Mouse (Mus musculus): ENCODE data around the gene Park7. TPM values are rescaled to one million over a fixed set of nuclear protein-coding genes. Genes with fewer than 3 reads are reported as not detected.

Park7 gene
- polyA plus RNA-seq, 1 experiment from 2014 or later: 417 TPM

DNA sequence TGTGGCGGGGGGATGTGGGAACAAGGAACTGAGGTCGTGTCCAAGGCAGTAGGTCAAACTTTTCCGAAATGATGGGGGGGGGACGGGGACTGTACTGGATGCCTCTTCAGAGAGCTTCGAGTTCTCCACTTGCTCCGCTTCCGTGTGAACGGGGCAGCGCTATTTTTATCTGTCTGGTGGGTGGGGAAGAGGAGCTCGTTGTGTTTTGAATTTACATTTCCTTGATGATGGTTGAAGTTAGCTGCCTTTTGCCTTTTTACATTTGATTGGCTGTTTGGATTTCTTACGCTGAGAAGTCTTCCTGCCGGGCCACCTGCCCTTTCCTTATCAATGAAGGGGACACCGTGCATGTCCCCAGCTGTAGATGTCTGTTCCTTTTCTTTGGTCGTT is 23.8 kb upstream of the Park7 start:
- Histone ChIP-seq H3K4me2 (ENCODE audit: low read depth) (no peak overlapping the region), H3K36me3 (ENCODE audit: control insufficient read depth, insufficient read depth, low read length) (no peaks in the 10 kb centered on the region), H3K9me3 (ENCODE audit: control insufficient read depth, low read length) (no peaks in the 10 kb centered on the region), H3K4me3 (ENCODE audit: low read depth, low read length) (no peak overlapping the region), H3K4me1 (ENCODE audit: control insufficient read depth, insufficient read depth, low read length) (no peaks in the 10 kb centered on the region), H3K27ac (ENCODE audit: low read depth, low read length) (no peak overlapping the region), H3K9ac (ENCODE audit: low read length) (no peak overlapping the region), H3K27me3 (ENCODE audit: control insufficient read depth, insufficient read depth, low read length) (no peaks in the 10 kb centered on the region)
- WGBS: 69% methylated on average over 14 of the region's 14 CpGs
- ATAC-seq (ENCODE audit: insufficient read depth, low FRiP score, low TSS enrichment) (no peak), DNase-seq (ENCODE audit: low spot score) (no peak)

DNA sequence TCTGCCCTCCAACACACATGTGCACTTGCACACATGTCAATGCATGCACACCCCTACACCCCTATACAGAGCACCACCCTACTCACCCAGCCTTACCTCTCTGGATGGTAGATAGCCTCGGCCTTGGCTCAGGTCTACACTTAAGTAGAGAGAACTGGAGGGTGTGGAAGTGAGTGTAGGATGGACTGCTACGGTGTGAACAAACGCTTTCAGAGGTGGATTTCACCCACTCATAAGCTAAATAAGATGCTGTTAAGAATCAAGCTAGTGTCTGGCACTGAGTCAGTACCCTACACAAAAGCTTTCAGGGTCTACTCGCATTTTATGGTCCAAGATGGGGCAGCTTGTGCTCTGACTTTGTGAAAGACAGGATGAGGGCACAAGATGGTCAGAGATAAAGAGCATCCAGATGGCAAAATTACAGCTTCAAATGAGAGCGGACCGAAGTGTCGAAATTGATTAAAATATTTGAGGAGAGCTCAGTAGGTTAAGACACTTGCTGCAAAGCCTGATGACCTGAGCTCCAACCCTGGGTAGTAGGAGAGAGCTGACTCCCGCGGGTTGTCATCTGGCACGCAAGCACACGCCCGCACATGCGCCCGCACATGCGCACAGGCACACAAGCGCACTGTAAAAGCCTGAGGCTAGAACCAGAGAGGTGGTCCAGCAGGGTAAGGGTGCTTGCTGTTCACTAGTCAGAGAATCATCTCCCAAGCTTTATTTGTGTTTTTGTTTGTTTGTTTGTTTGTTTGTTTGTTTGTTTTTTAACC is 23.2 kb upstream of the Park7 start:
- Histone ChIP-seq H3K27me3 (ENCODE audit: control insufficient read depth, insufficient read depth, low read length) (no peaks in the 10 kb centered on the region), H3K9me3 (ENCODE audit: control insufficient read depth, low read length) (no peaks in the 10 kb centered on the region), H3K27ac (ENCODE audit: low read depth, low read length) (no peak overlapping the region), H3K4me1 (ENCODE audit: control insufficient read depth, insufficient read depth, low read length) (no peaks in the 10 kb centered on the region), H3K4me3 (ENCODE audit: low read depth, low read length) (no peak overlapping the region), H3K4me2 (ENCODE audit: low read depth) (no peak overlapping the region), H3K36me3 (ENCODE audit: control insufficient read depth, insufficient read depth, low read length) (no peaks in the 10 kb centered on the region), H3K9ac (ENCODE audit: low read length) (no peak overlapping the region)
- ATAC-seq (ENCODE audit: insufficient read depth, low FRiP score, low TSS enrichment): no peak
- 76% methylated on average over 16 of the region's 16 CpGs for WGBS
- no peak for DNase-seq (ENCODE audit: low spot score)

DNA sequence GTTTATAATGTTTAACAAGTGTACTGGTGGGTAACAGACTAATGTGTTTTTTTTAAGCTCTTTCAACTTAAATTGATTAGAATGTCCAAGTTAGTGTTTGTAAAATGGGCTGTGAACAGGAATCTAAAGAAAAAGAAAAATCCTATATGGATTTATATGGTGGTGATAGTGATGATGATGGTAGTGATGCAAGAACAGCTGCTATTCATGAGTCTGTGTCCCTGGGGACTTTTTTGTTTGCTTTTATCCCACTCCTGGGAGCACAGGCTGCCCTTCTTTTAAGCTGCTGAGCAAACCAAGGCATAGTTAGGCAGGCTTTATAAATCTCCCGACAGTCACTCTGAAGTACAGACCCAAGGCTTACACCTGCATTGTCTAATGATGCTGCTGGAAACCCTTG is 19.3 kb upstream of the Park7 start:
- Histone ChIP-seq H3K4me2 (ENCODE audit: low read depth) (no peak overlapping the region), H3K27ac (ENCODE audit: low read depth, low read length) (no peak overlapping the region), H3K36me3 (ENCODE audit: control insufficient read depth, insufficient read depth, low read length) (no peaks in the 10 kb centered on the region), H3K4me3 (ENCODE audit: low read depth, low read length) (no peak overlapping the region), H3K4me1 (ENCODE audit: control insufficient read depth, insufficient read depth, low read length) (no peaks in the 10 kb centered on the region), H3K9ac (ENCODE audit: low read length) (no peak overlapping the region), H3K9me3 (ENCODE audit: control insufficient read depth, low read length) (no peaks in the 10 kb centered on the region), H3K27me3 (ENCODE audit: control insufficient read depth, insufficient read depth, low read length) (no peaks in the 10 kb centered on the region)
- WGBS: 77% methylated on average over 1 of the region's 1 CpGs
- DNase-seq (ENCODE audit: low spot score) (no peak), ATAC-seq (ENCODE audit: insufficient read depth, low FRiP score, low TSS enrichment) (no peak)

- WGBS: 71% methylated on average over 10 of the region's 10 CpGs
- no peak overlapping the region for H3K4me2 ChIP-seq (ENCODE audit: low read depth)
- no peak for ATAC-seq (ENCODE audit: insufficient read depth, low FRiP score, low TSS enrichment)
These were observed 13.6 kb upstream of the Park7 start for GRCm38 (mm10) chr4:150927789-150928188.

GRCm38 (mm10) chr4:150926924-150927705 is 12.9 kb upstream of the Park7 start:
- no peak overlapping the region for H3K4me2 ChIP-seq (ENCODE audit: low read depth)
- H3K27ac ChIP-seq (ENCODE audit: low read depth, low read length): no peak overlapping the region
- H3K36me3 ChIP-seq (ENCODE audit: control insufficient read depth, insufficient read depth, low read length): no peaks in the 10 kb centered on the region
- no peaks in the 10 kb centered on the region for H3K9me3 ChIP-seq (ENCODE audit: control insufficient read depth, low read length)
- H3K9ac ChIP-seq (ENCODE audit: low read length): no peak overlapping the region
- peak; percentile 24 for DNase-seq (ENCODE audit: low spot score)
- no peak overlapping the region for H3K4me3 ChIP-seq (ENCODE audit: low read depth, low read length)
- ATAC-seq (ENCODE audit: insufficient read depth, low FRiP score, low TSS enrichment): no peak
- 56% methylated on average over 13 of the region's 14 CpGs for WGBS
- H3K27me3 ChIP-seq (ENCODE audit: control insufficient read depth, insufficient read depth, low read length): no peaks in the 10 kb centered on the region
- H3K4me1 ChIP-seq (ENCODE audit: control insufficient read depth, insufficient read depth, low read length): no peaks in the 10 kb centered on the region

More at GRCm38 (mm10) chr4:150927789-150928188, 13.6 kb upstream of the Park7 start:
- Histone ChIP-seq H3K27me3 (ENCODE audit: control insufficient read depth, insufficient read depth, low read length) (no peaks in the 10 kb centered on the region), H3K9me3 (ENCODE audit: control insufficient read depth, low read length) (no peaks in the 10 kb centered on the region), H3K27ac (ENCODE audit: low read depth, low read length) (no peak overlapping the region), H3K36me3 (ENCODE audit: control insufficient read depth, insufficient read depth, low read length) (no peaks in the 10 kb centered on the region), H3K4me3 (ENCODE audit: low read depth, low read length) (no peak overlapping the region), H3K9ac (ENCODE audit: low read length) (no peak overlapping the region), H3K4me1 (ENCODE audit: control insufficient read depth, insufficient read depth, low read length) (no peaks in the 10 kb centered on the region)
- DNase-seq (ENCODE audit: low spot score): no peak

GRCm38 (mm10) chr4:150925923-150926322 is 11.7 kb upstream of the Park7 start:
- no peaks in the 10 kb centered on the region for H3K9me3 ChIP-seq (ENCODE audit: control insufficient read depth, low read length)
- WGBS: 51% methylated on average over 5 of the region's 5 CpGs
- H3K9ac ChIP-seq (ENCODE audit: low read length): no peak overlapping the region
- no peaks in the 10 kb centered on the region for H3K4me1 ChIP-seq (ENCODE audit: control insufficient read depth, insufficient read depth, low read length)
- no peak for ATAC-seq (ENCODE audit: insufficient read depth, low FRiP score, low TSS enrichment)
- no peaks in the 10 kb centered on the region for H3K36me3 ChIP-seq (ENCODE audit: control insufficient read depth, insufficient read depth, low read length)
- no peak overlapping the region for H3K27ac ChIP-seq (ENCODE audit: low read depth, low read length)
- H3K27me3 ChIP-seq (ENCODE audit: control insufficient read depth, insufficient read depth, low read length): no peaks in the 10 kb centered on the region
- no peak overlapping the region for H3K4me3 ChIP-seq (ENCODE audit: low read depth, low read length)
- H3K4me2 ChIP-seq (ENCODE audit: low read depth): no peak overlapping the region
- peak; percentile 29 for DNase-seq (ENCODE audit: low spot score)

- no peaks in the 10 kb centered on the region for H3K9me3 ChIP-seq (ENCODE audit: control insufficient read depth, low read length)
- H3K27ac ChIP-seq (ENCODE audit: low read depth, low read length): no peak overlapping the region
- H3K27me3 ChIP-seq (ENCODE audit: control insufficient read depth, insufficient read depth, low read length): no peaks in the 10 kb centered on the region
- H3K36me3 ChIP-seq (ENCODE audit: control insufficient read depth, insufficient read depth, low read length): no peaks in the 10 kb centered on the region
- no peak overlapping the region for H3K9ac ChIP-seq (ENCODE audit: low read length)
- H3K4me3 ChIP-seq (ENCODE audit: low read depth, low read length): no peak overlapping the region
- H3K4me2 ChIP-seq (ENCODE audit: low read depth): no peak overlapping the region
- no peaks in the 10 kb centered on the region for H3K4me1 ChIP-seq (ENCODE audit: control insufficient read depth, insufficient read depth, low read length)
- no peak for ATAC-seq (ENCODE audit: insufficient read depth, low FRiP score, low TSS enrichment)
- WGBS: 86% methylated on average over 6 of the region's 6 CpGs
- DNase-seq (ENCODE audit: low spot score): no peak
These were observed 10.7 kb upstream of the Park7 start for GRCm38 (mm10) chr4:150924936-150925335.

DNA sequence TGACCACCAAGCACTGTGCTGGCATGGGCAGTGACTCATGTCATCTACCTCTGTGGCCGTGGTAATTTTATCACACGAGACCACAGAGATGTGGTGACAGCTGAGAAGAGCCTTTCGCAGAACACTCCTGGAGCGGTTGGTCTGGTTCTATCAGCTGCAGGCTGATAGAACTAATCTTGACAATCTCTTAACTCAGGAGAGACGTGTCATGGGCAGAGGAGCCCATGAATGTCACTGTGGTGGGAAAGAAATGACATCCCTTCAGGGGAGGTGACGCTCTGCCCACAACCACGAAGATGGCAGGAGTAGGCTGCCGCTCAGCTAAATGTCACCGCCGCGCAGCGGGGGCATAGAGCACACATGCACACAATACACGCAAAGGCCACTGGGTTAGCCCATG is 10.1 kb upstream of the Park7 start:
- Histone ChIP-seq H3K27me3 (ENCODE audit: control insufficient read depth, insufficient read depth, low read length) (no peaks in the 10 kb centered on the region), H3K4me1 (ENCODE audit: control insufficient read depth, insufficient read depth, low read length) (no peaks in the 10 kb centered on the region), H3K9ac (ENCODE audit: low read length) (no peak overlapping the region), H3K4me3 (ENCODE audit: low read depth, low read length) (no peak overlapping the region), H3K27ac (ENCODE audit: low read depth, low read length) (no peak overlapping the region), H3K9me3 (ENCODE audit: control insufficient read depth, low read length) (no peaks in the 10 kb centered on the region), H3K4me2 (ENCODE audit: low read depth) (no peak overlapping the region), H3K36me3 (ENCODE audit: control insufficient read depth, insufficient read depth, low read length) (no peaks in the 10 kb centered on the region)
- no peak for DNase-seq (ENCODE audit: low spot score)
- WGBS: 87% methylated on average over 13 of the region's 13 CpGs
- ATAC-seq (ENCODE audit: insufficient read depth, low FRiP score, low TSS enrichment): no peak

- H3K27ac ChIP-seq (ENCODE audit: low read depth, low read length): no peak overlapping the region
- no peak overlapping the region for H3K4me3 ChIP-seq (ENCODE audit: low read depth, low read length)
- no peaks in the 10 kb centered on the region for H3K27me3 ChIP-seq (ENCODE audit: control insufficient read depth, insufficient read depth, low read length)
- ATAC-seq (ENCODE audit: insufficient read depth, low FRiP score, low TSS enrichment): no peak
- H3K9ac ChIP-seq (ENCODE audit: low read length): no peak overlapping the region
- no peak for DNase-seq (ENCODE audit: low spot score)
- no peaks in the 10 kb centered on the region for H3K36me3 ChIP-seq (ENCODE audit: control insufficient read depth, insufficient read depth, low read length)
- no peak overlapping the region for H3K4me2 ChIP-seq (ENCODE audit: low read depth)
- WGBS: 91% methylated on average over 8 of the region's 8 CpGs
- H3K4me1 ChIP-seq (ENCODE audit: control insufficient read depth, insufficient read depth, low read length): no peaks in the 10 kb centered on the region
- H3K9me3 ChIP-seq (ENCODE audit: control insufficient read depth, low read length): no peaks in the 10 kb centered on the region
These were observed 7.0 kb upstream of the Park7 start for GRCm38 (mm10) chr4:150921206-150921605.

Data from neural tube, embryonic 11.5 days (tissue).